ENCODE assay signal across 10 mouse cellular contexts in genomic region chr15:84301026-84301425, GRCm38 (mm10). TPM values are rescaled to one million over a fixed set of nuclear protein-coding genes. Genes with fewer than 3 reads are reported as not detected.
DNase-seq lines count a peak whose midpoint lies in the region; ATAC-seq and TF ChIP-seq lines count a peak whose summit lies in the region.
"Had no signal": no experiment of that assay in that cellular context is flagged by ENCODE, and none has a peak within 500 bp of the region (broad histone marks: within the 10 kb centered on the region; RNA-seq: fewer than 3 reads in every experiment).

No protein-coding gene starts in this region.

- H3K4me3 ChIP-seq in kidney, embryonic 14.5 days (ENCODE audit: low read length) = no peak overlapping the region
- no peak overlapping the region for H3K4me3 ChIP-seq in cerebellum, adult 2 months (replicated peaks; ENCODE audit: insufficient read depth, low read depth, low read length)
- H3K4me3 ChIP-seq in forebrain, embryonic 13.5 days = no peak overlapping the region
- H3K4me3 ChIP-seq in limb, embryonic 10.5 days = no peak overlapping the region
- H3K4me3 ChIP-seq: erythroblast, embryonic 14.5 days had no signal

- no peak overlapping the region for H3K9ac ChIP-seq in kidney, embryonic 14.5 days (ENCODE audit: low read depth, low read length)
- H3K9ac ChIP-seq in forebrain, embryonic 13.5 days = peak overlapping the region; percentile 13; the same call in 1 of the 2 replicates
- H3K9ac ChIP-seq: liver, embryonic 14.5 days had no signal

- no peak for TF ChIP-seq POLR2A in cerebellum, adult 2 months (IDR thresholded peaks at IDR 0.05; ENCODE audit: borderline replicate concordance, insufficient read depth, low read length)

- 11% methylated on average over 7 of the region's 7 CpGs for WGBS in kidney, embryonic 14.5 days
- 13% methylated on average over 7 of the region's 7 CpGs for WGBS in cerebellum, adult 2 months
- WGBS in forebrain, embryonic 13.5 days = 3% methylated on average over 7 of the region's 7 CpGs
- 20% methylated on average over 7 of the region's 7 CpGs for WGBS in limb, embryonic 10.5 days

- TF ChIP-seq CTCF in cerebellum, adult 2 months (IDR thresholded peaks at IDR 0.05; ENCODE audit: borderline replicate concordance, insufficient read depth, low read depth, low read length) = no peak

- H3K27ac ChIP-seq in kidney, embryonic 14.5 days (ENCODE audit: low read depth, low read length) = no peak overlapping the region
- no peak overlapping the region for H3K27ac ChIP-seq in cerebellum, adult 2 months (ENCODE audit: insufficient read depth, low read length)
- peak overlapping the region; percentile 85 for H3K27ac ChIP-seq in forebrain, embryonic 13.5 days
- peak overlapping the region; percentile 66 for H3K27ac ChIP-seq in limb, embryonic 10.5 days
- H3K27ac ChIP-seq: liver, embryonic 14.5 days had no signal

- no peaks in the 10 kb centered on the region for H3K36me3 ChIP-seq in kidney, embryonic 14.5 days (ENCODE audit: control insufficient read depth, insufficient read depth, low read length)
- H3K36me3 ChIP-seq in forebrain, embryonic 13.5 days (ENCODE audit: poor library complexity, severe bottlenecking) = no peaks in the 10 kb centered on the region
- H3K36me3 ChIP-seq in limb, embryonic 10.5 days = peaks cover 15% of the 10 kb centered on the region

- no peak overlapping the region for H3K4me2 ChIP-seq in kidney, embryonic 14.5 days (replicated peaks; ENCODE audit: low read depth, low read length)
- H3K4me2 ChIP-seq in forebrain, embryonic 13.5 days = 0 out of 2 replicates have a peak overlapping the region, but pooled peaks have one; percentile 7

- no peaks in the 10 kb centered on the region for H3K9me3 ChIP-seq in kidney, embryonic 14.5 days (ENCODE audit: control insufficient read depth, low read length)
- H3K9me3 ChIP-seq in forebrain, embryonic 13.5 days (replicated peaks) = no peaks in the 10 kb centered on the region
- H3K9me3 ChIP-seq in limb, embryonic 10.5 days (replicated peaks) = no peaks in the 10 kb centered on the region

- ATAC-seq in kidney, embryonic 14.5 days (ENCODE audit: low FRiP score, low TSS enrichment) = no peak
- 0 out of 2 replicates have a peak, but pooled peaks have one; percentile 17 for ATAC-seq in forebrain, embryonic 13.5 days
- ATAC-seq in megakaryocyte, adult 5-6 weeks (ENCODE audit: poor library complexity, severe bottlenecking) = no peak

- 0 out of 2 replicates have a peak, but pooled peaks cover 2% of the 10 kb centered on the region for H3K27me3 ChIP-seq in kidney, embryonic 14.5 days (ENCODE audit: control insufficient read depth, insufficient read depth, low read length)
- no peaks in the 10 kb centered on the region for H3K27me3 ChIP-seq in cerebellum, adult 2 months (ENCODE audit: control insufficient read depth, insufficient read depth, low read length)
- H3K27me3 ChIP-seq in forebrain, embryonic 13.5 days = no peaks in the 10 kb centered on the region; the same call in 1 of the 2 replicates
- peaks cover 11% of the 10 kb centered on the region; the same call in 1 of the 2 replicates for H3K27me3 ChIP-seq in limb, embryonic 10.5 days (ENCODE audit: low read depth, poor library complexity, severe bottlenecking)

- H3K4me1 ChIP-seq in kidney, embryonic 14.5 days (ENCODE audit: control insufficient read depth, insufficient read depth, low read length) = peaks cover 42% of the 10 kb centered on the region
- peaks cover 12% of the 10 kb centered on the region for H3K4me1 ChIP-seq in cerebellum, adult 2 months (ENCODE audit: control insufficient read depth, insufficient read depth, low read length)
- H3K4me1 ChIP-seq in forebrain, embryonic 13.5 days = peaks cover 75% of the 10 kb centered on the region
- peaks cover 59% of the 10 kb centered on the region for H3K4me1 ChIP-seq in limb, embryonic 10.5 days

- peak; percentile 65 to 75 for DNase-seq in kidney, postnatal 4 days
- DNase-seq in cerebellum, adult 2 months = peak; percentile 53 to 73
- DNase-seq in limb, embryonic 10.5 days (ENCODE audit: low spot score) = no peak
- peak; percentile 57 for DNase-seq in right cerebral cortex, adult 18-20 months
- DNase-seq in layer of hippocampus, postnatal 36 days = no peak

RNA-seq across cellular contexts. Expression of gene Parvg, which starts 22.8 kb away (rescaled TPM):
- 0.70 and 0.94 TPM in 2 replicates for polyA plus RNA-seq in kidney, embryonic 14.5 days (2014; fragmentation: Nextera tagmentation; extraction: Ambion mirVana)
- 1.3 and 1.4 TPM in 2 replicates for polyA plus RNA-seq in cerebellum, adult 2 months (2012; rRNA removed)
- 0.64 and 0.66 TPM in 2 replicates for polyA plus RNA-seq in forebrain, embryonic 13.5 days (2015; fragmentation: Nextera tagmentation; extraction: Ambion mirVana)
- polyA plus RNA-seq in limb, embryonic 10.5 days (2016; fragmentation: Nextera tagmentation; extraction: Ambion mirVana) = 0.72 and 0.75 TPM in 2 replicates
- total RNA-seq in layer of hippocampus, postnatal 36 days (2021) = 10 to 100 TPM; 15.8 to 24.3 TPM
- 54.9 and 59.6 TPM in 2 replicates for total RNA-seq in megakaryocyte, adult 5-6 weeks (2015)
- total RNA-seq in megakaryocyte, adult 5-6 weeks (2017) = 147 and 225 TPM in 2 replicates

Comparison
In these comparisons a context has a peak if more than half of its experiments do, and no peak if none do; other contexts are left out.
1. DNase-seq: peak in kidney, postnatal 4 days (2 of 2), cerebellum, adult 2 months (2 of 2) and right cerebral cortex, adult 18-20 months (single experiment); none in limb, embryonic 10.5 days (single experiment) and layer of hippocampus, postnatal 36 days (0 of 2).
2. H3K27ac ChIP-seq: peak in forebrain, embryonic 13.5 days (single experiment) and limb, embryonic 10.5 days (single experiment); none in kidney, embryonic 14.5 days (single experiment) and cerebellum, adult 2 months (single experiment).